Mouse (Mus musculus) midbrain, embryonic 13.5 days (tissue): Measurements from ENCODE around the gene Vmn1r22. TPM values are rescaled to one million over a fixed set of nuclear protein-coding genes. Genes with fewer than 3 reads are reported as not detected.
"Not testable (repeated sequence)": the region's sequence is repeated elsewhere in the genome, so short reads cannot be mapped to it uniquely, and the experiment has no call there.

Experiments
- ATAC-seq: fragments of 200-750 bp; cut with Nextera tagmentation; 2 replicates; pipeline ENCODE4 v1.8.0; 2017; ENCODE audit warnings: mild to moderate bottlenecking, moderate TSS enrichment, moderate library complexity
- H3K27ac ChIP-seq: fragments of 300-500 bp; sonication (generic); 2 replicates; pipeline ENCODE4 v1.5.1; 2015; ENCODE audit warnings: inconsistent platforms, mild to moderate bottlenecking, moderate library complexity
- H3K27me3 ChIP-seq: fragments of 300-500 bp; sonication (generic); 2 replicates; pipeline ENCODE4 v1.6.1; 2015; ENCODE audit warnings: mild to moderate bottlenecking, inconsistent platforms
- H3K36me3 ChIP-seq: fragments of 300-500 bp; sonication (generic); 2 replicates; pipeline ENCODE4 v1.6.1; 2015; ENCODE audit warnings: mild to moderate bottlenecking, inconsistent platforms
- H3K4me1 ChIP-seq: fragments of 300-500 bp; sonication (generic); replicated peaks from 2 replicates; pipeline ENCODE4 v1.6.1; 2015; ENCODE audit warnings: inconsistent platforms
- H3K4me2 ChIP-seq: fragments of 300-500 bp; sonication (generic); replicated peaks from 2 replicates; pipeline ENCODE4 v1.6.1; 2015; ENCODE audit warnings: moderate library complexity, mild to moderate bottlenecking, inconsistent platforms
- H3K4me3 ChIP-seq: fragments of 300-500 bp; sonication (generic); replicated peaks from 2 replicates; pipeline ENCODE4 v1.5.1; 2015; ENCODE audit warnings: mild to moderate bottlenecking, inconsistent platforms
- H3K9ac ChIP-seq: fragments of 300-500 bp; sonication (generic); replicated peaks from 2 replicates; pipeline ENCODE4 v1.6.1; 2015; ENCODE audit warnings: mild to moderate bottlenecking, inconsistent platforms
- H3K9me3 ChIP-seq: fragments of 300-500 bp; sonication (generic); 2 replicates; pipeline ENCODE4 v1.6.1; 2016; ENCODE audit warnings: mild to moderate bottlenecking, inconsistent platforms
- WGBS: fragments of 180-500 bp; shearing (Covaris S2); methylation state at CpG from one replicate; pipeline ENCODE4 v1.1.7; 2015; 5-methylcytosine and 5-hydroxymethylcytosine counted together
- polyA plus RNA-seq: library from polyadenylated mRNA; unstranded; fragments of >200 nt; fragmentation: Nextera tagmentation; extraction: Ambion mirVana; gene quantifications from 2 replicates; pipeline ENCODE4 v1.2.1, GENCODE M21; 2015

Vmn1r22 gene
- polyA plus RNA-seq: not detected in 2 replicates

GRCm38 (mm10) chr6:57907928-57908327 is at the start of gene Vmn1r22:
TSS of gene Vmn1r22 (minus strand) at chr6:57908028.
- Histone ChIP-seq H3K9me3 (no peaks in the 10 kb centered on the region), H3K36me3 (no peaks in the 10 kb centered on the region), H3K27me3 (no peaks in the 10 kb centered on the region), H3K4me2 (no peak within 1 kb of the TSS), H3K4me3 (no peak within 1 kb of the TSS), H3K4me1 (no peaks in the 10 kb centered on the region), H3K27ac (no peak within 1 kb of the TSS), H3K9ac (no peak within 1 kb of the TSS)
- ATAC-seq: no peak
- 87% methylated on average over 1 of the region's 1 CpGs for WGBS

GRCm38 (mm10) chr6:57926738-57927137 is 18.9 kb upstream of the Vmn1r22 start, which contains the start of gene Vmn1r23:
TSS of gene Vmn1r23 (minus strand) at chr6:57926838.
- no peak for ATAC-seq
- H3K27me3 ChIP-seq: no peaks in the 10 kb centered on the region
- H3K36me3 ChIP-seq: no peaks in the 10 kb centered on the region
- H3K4me1 ChIP-seq: no peaks in the 10 kb centered on the region
- WGBS: 88% methylated on average over 1 of the region's 1 CpGs
- H3K9me3 ChIP-seq: no peaks in the 10 kb centered on the region
- H3K9ac ChIP-seq: no peak within 1 kb of the TSS
- H3K27ac ChIP-seq: no peak within 1 kb of the TSS
- H3K4me2 ChIP-seq: no peak within 1 kb of the TSS
- H3K4me3 ChIP-seq: no peak within 1 kb of the TSS

GRCm38 (mm10) chr6:57859043-57860042 is 48.5 kb downstream of the Vmn1r22 start:
- WGBS: 49% methylated on average over 6 of the region's 6 CpGs
- no peak overlapping the region for H3K4me3 ChIP-seq
- peak; percentile 95 for ATAC-seq
- no peaks in the 10 kb centered on the region for H3K4me1 ChIP-seq
- no peaks in the 10 kb centered on the region for H3K9me3 ChIP-seq
- no peaks in the 10 kb centered on the region for H3K27me3 ChIP-seq
- peak overlapping the region; percentile 9; the same call in 1 of the 2 replicates for H3K4me2 ChIP-seq
- no peaks in the 10 kb centered on the region for H3K36me3 ChIP-seq
- no peak overlapping the region for H3K27ac ChIP-seq
- no peak overlapping the region for H3K9ac ChIP-seq

GRCm38 (mm10) chr6:57851177-57851576 is 56.7 kb downstream of the Vmn1r22 start:
- 93% methylated on average over 5 of the region's 5 CpGs for WGBS

GRCm38 (mm10) chr6:57850286-57850685 is 57.5 kb downstream of the Vmn1r22 start, which contains the start of gene Vmn1r21:
TSS of gene Vmn1r21 (minus strand) at chr6:57850343.
- H3K9ac ChIP-seq: no peak within 1 kb of the TSS
- no peaks in the 10 kb centered on the region for H3K36me3 ChIP-seq
- ATAC-seq: no peak
- H3K9me3 ChIP-seq: no peaks in the 10 kb centered on the region
- no peaks in the 10 kb centered on the region for H3K27me3 ChIP-seq
- no peak within 1 kb of the TSS for H3K4me3 ChIP-seq
- no peak within 1 kb of the TSS for H3K4me2 ChIP-seq
- H3K4me1 ChIP-seq: no peaks in the 10 kb centered on the region
- WGBS: 78% methylated on average over 1 of the region's 1 CpGs
- H3K27ac ChIP-seq: no peak within 1 kb of the TSS

More at GRCm38 (mm10) chr6:57851177-57851576, 56.7 kb downstream of the Vmn1r22 start:
- ATAC-seq, H3K27ac ChIP-seq, H3K9me3 ChIP-seq, H3K4me1 ChIP-seq, H3K4me2 ChIP-seq, H3K36me3 ChIP-seq, H3K4me3 ChIP-seq, H3K9ac ChIP-seq, H3K27me3 ChIP-seq: not testable (repeated sequence)

Other genes with a start within 250 kb of the Vmn1r22 start
- 14.5 and 14.9 TPM in 2 replicates for gene Pyurf, start 215.9 kb downstream of the Vmn1r22 start, polyA plus RNA-seq
- gene Lancl2, start 205.5 kb downstream of the Vmn1r22 start, polyA plus RNA-seq: 80.1 and 89.0 TPM in 2 replicates
- 170 and 171 TPM in 2 replicates for gene Vopp1, start 82.9 kb downstream of the Vmn1r22 start, polyA plus RNA-seq
- gene Vmn1r21, start 57.7 kb downstream of the Vmn1r22 start, polyA plus RNA-seq: not detected in 2 replicates
- not detected in 2 replicates for gene Vmn1r23, start 18.8 kb upstream of the Vmn1r22 start, polyA plus RNA-seq
- gene Vmn1r24, start 53.5 kb upstream of the Vmn1r22 start, polyA plus RNA-seq: not detected in 2 replicates
- gene Vmn1r25, start 72.8 kb upstream of the Vmn1r22 start, polyA plus RNA-seq: not detected in 2 replicates
- not detected in 2 replicates for gene Vmn1r26, start 107.1 kb upstream of the Vmn1r22 start, polyA plus RNA-seq